Mouse (Mus musculus): Measurements from ENCODE around the gene Ttc16. TPM values are rescaled to one million over a fixed set of nuclear protein-coding genes. Genes with fewer than 3 reads are reported as not detected.

The Ttc16 gene
- 1 to 10 TPM in 1 of 26 experiments, under 1 TPM in 12, not detected in 13; 0.21 to 1.7 (median 0.43) TPM for total RNA-seq (2018; cell fraction: chromatin; rRNA removed)
- under 1 TPM in 11 of 26 experiments, not detected in 15; 0.03 to 0.25 (median 0.05) TPM for total RNA-seq (2018; cell fraction: cytosol; rRNA removed)
- 1 to 10 TPM in 1 of 26 experiments, under 1 TPM in 11, not detected in 14; 0.23 to 1.4 (median 0.38) TPM for total RNA-seq (2018; cell fraction: nucleus; rRNA removed)
- polyA plus RNA-seq (2018), result not detected in 3 replicates

DNA sequence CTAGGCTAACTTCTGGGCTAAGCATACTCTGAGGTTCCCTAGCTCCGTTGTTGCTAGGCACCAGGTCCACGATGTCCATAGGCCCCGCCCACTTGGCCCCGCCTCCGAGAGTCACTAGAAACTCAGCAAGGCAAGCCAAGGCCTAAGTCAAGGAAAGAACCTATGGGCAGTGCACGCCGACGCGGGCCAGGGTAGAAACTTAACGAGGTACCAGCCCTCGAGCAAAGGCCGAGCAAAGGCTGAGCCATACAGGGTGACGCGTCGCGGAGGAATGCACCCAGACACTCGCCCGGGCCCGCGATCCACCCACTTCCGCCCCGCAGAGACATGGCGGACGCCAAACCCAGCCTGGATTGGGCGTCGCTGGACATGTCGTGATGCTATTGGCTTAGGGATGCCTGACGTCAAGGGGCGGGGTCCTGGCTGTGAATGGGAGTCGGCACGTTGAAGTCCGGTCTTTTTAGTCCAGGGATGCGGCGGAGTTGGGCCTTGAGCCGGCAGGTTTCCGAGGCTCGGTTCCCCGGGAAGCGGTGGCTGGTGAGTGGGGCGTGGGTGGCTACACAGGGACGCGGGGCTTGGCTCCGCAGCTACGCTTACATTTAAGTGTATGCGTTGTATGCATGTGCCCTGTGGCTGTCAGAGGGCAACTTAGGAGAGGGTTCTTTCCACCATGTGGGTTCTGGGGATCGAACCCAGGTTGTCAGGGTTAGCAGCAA lies at the start of gene Ttc16, which contains the start of gene Ptrh1:
Gene Ttc16, minus strand, starts transcription at position 275 of the 716 bp plus-strand sequence.
Gene Ptrh1, plus strand, starts transcription at position 428 of the 716 bp plus-strand sequence.
- Histone ChIP-seq H3K36me3 (ENCODE audit: inconsistent target) (no peaks in the 10 kb centered on the region), H3K79me2 (ENCODE audit: inconsistent target) (no peaks in the 10 kb centered on the region), H3K4me3 (ENCODE audit: inconsistent target) (peak within 1 kb of the TSS; percentile 45), H3K27ac (peak within 1 kb of the TSS; percentile 28; the same call in 1 of the 2 replicates)
- WGBS (ENCODE audit: missing documents), result under 1% methylated on average over 46 of the region's 46 CpGs

DNA sequence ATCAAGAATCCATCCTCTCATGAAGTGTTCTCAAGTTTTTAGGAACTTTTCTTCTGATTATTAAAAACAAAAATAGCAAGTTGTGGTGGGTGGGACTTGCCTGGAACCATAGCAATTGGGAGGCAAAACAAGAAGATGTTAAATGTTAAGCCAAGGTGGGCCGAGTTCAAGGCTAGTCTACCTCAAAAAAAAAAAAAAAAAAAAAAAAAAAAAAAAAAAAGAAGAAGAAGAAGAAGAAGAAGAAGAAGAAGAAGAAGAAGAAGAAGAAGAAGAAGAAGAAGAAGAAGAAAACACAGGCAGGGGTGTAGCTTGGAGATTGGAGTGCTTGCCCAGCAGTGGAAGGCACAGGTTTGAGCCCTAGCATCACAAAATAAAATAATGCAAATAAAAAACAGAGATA lies 49.3 kb upstream of the Ttc16 start:
- no peaks in the 10 kb centered on the region for H3K79me2 ChIP-seq (ENCODE audit: inconsistent target)
- no peak overlapping the region for H3K27ac ChIP-seq
- no CpG with 5 or more reads among the region's 1 CpGs for WGBS (ENCODE audit: missing documents)
- H3K36me3 ChIP-seq (ENCODE audit: inconsistent target), result no peaks in the 10 kb centered on the region
- no peak overlapping the region for H3K4me3 ChIP-seq (ENCODE audit: inconsistent target)

DNA sequence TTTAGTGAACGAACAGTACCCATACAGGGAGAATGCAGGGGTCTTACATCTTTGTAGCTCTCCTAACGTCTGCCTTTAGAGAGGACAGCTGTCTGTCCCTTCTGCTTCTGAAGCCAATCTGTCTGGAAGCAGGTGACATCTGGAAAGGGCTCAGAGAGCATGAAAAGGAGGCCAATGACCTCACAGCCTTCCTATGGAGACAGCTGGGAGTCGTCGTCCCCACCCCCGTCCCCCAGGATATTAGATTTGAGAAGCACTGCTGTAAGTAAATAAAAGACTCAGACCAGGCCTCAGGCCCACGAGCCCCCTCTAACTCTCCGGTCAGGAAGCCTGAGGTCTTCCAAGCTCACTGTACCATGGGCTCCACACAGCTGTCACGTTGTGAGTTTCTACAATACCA lies 48.7 kb upstream of the Ttc16 start:
- no peak overlapping the region for H3K4me3 ChIP-seq (ENCODE audit: inconsistent target)
- H3K79me2 ChIP-seq (ENCODE audit: inconsistent target), result no peaks in the 10 kb centered on the region
- WGBS (ENCODE audit: missing documents), result 95% methylated on average over 8 of the region's 8 CpGs
- no peak overlapping the region for H3K27ac ChIP-seq
- no peaks in the 10 kb centered on the region for H3K36me3 ChIP-seq (ENCODE audit: inconsistent target)

DNA sequence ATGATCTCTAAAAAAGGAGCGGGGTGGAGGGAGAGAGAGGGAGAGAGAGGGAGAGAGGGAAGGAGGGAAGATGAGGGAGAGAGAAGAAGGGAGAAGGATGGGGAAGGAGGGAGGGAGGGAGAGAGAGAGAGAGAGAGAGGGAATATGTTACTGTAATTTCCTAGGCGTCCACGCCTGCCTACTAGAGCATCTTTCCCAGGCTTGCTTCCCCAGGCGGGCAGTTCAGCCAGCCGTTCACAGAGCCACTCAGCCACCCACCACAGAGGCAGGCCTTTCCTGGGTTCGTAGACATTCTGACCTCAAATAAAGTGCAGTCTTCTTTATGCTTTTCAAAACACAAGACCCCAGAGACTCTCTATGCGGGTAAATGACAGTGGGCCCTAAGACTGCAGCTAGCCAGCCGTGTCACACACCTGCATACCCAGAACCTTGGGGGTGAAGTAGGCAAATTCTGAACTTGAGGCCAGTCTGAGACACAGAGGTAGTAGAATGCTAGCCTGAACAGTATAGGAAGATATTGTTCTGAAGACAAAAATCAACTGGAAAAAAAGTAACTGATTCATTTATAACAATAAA lies 48.2 kb upstream of the Ttc16 start:
- H3K27ac ChIP-seq, result no peak overlapping the region
- H3K36me3 ChIP-seq (ENCODE audit: inconsistent target), result no peaks in the 10 kb centered on the region
- H3K4me3 ChIP-seq (ENCODE audit: inconsistent target), result no peak overlapping the region
- 90% methylated on average over 7 of the region's 8 CpGs for WGBS (ENCODE audit: missing documents)
- H3K79me2 ChIP-seq (ENCODE audit: inconsistent target), result no peaks in the 10 kb centered on the region

DNA sequence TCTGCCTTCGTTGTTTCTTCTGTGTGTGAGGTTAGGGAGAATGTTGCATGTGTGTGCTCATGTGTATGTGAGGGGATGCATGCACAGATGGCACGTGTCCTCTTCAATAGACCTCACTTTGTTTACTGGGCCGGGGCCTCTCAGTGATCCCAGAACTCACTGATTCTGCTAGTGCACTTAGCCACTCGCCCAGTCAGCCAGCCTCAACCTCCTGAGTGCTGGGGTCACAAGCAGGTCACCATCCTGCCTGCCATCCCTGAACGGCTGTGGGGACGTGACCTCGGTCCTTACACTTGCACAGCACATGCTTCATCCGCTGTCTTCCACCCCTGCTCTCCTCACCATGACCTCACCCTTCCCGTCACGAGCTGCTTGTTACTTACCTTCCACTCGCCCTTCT lies 47.7 kb upstream of the Ttc16 start:
- Histone ChIP-seq H3K4me3 (ENCODE audit: inconsistent target) (no peak overlapping the region), H3K27ac (no peak overlapping the region), H3K79me2 (ENCODE audit: inconsistent target) (no peaks in the 10 kb centered on the region), H3K36me3 (ENCODE audit: inconsistent target) (peaks cover 2% of the 10 kb centered on the region; the same call in 1 of the 2 replicates)
- WGBS (ENCODE audit: missing documents), result 94% methylated on average over 10 of the region's 11 CpGs

DNA sequence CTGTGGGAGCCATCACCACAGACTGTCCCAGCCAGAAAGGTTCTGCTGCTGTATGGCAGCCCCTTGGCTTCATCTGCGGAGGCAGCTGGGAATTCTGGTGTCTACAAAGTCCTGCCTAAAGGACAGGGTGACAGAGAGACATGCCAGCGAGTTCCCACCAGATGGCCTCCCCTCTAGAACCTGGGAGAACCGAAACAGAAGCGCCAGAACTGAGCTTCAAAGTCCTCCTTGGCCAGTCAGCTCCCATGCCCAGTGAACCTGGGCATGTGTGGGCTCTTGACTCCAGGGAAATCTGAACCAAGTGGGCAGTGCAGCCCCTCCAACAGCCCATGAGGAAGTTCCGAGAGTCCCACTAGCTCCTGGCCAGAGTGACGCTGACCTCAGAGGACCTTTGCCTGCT lies 47.2 kb upstream of the Ttc16 start:
- Histone ChIP-seq H3K4me3 (ENCODE audit: inconsistent target) (no peak overlapping the region), H3K79me2 (ENCODE audit: inconsistent target) (no peaks in the 10 kb centered on the region), H3K27ac (no peak overlapping the region), H3K36me3 (ENCODE audit: inconsistent target) (peaks cover 7% of the 10 kb centered on the region)
- WGBS (ENCODE audit: missing documents), result 93% methylated on average over 6 of the region's 6 CpGs

DNA sequence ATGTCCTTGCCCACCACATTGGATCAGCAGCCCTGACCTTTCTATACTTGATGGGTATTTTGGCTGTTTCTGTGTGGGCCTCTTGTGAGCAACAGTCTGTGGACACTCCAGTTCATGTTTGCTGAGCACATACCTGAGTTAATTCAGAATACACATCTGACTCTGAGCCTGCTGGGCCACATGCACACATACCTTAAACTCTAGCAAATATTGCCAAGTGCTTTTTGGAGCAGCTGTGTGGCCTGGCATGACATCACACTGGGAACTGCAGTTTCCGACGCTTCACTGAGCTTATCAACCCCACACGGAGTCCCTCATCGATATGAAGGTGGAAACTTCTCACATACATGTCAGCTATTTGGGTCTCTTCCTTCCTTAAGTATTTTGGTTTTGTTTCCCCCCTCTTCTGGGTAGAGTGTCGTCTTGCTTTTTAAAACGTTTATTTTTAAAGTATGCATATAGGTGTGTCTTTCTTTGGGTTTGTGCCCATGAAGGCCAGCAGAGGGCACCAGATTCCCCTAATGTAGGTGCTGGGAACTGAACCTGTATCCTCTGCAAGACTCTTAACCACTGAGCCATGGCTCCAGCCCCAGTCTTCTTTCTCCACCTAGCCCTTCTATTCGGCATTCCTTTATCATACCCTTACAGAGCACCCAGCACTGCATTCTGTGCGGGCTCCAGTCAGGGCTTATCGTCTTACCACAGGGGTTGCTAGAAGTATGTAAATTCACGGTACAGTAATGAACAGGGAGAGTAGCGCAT lies 45.8 kb upstream of the Ttc16 start:
- Histone ChIP-seq H3K27ac (no peak overlapping the region), H3K79me2 (ENCODE audit: inconsistent target) (no peaks in the 10 kb centered on the region), H3K4me3 (ENCODE audit: inconsistent target) (no peak overlapping the region), H3K36me3 (ENCODE audit: inconsistent target) (peaks cover 15% of the 10 kb centered on the region)
- WGBS (ENCODE audit: missing documents), result 71% methylated on average over 11 of the region's 11 CpGs

DNA sequence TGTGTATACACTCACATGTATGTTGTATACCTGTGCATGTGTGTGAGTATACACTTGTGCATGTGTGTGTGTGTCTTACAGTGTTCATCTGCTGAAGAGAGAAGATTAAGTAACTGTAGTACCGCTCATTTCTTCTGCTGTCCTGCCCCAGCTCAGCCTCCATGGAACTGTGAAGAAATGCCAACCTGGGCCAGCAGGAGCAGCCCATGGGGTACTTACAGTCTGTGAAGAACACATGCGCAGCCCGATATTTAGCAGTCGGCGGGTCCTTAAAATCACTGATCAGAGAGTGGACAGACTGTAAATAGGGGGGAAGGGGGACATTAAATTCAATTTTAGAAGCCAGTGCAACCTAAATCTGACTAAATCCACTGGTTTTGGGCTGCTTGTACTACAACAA lies 42.8 kb upstream of the Ttc16 start:
- 98% methylated on average over 5 of the region's 5 CpGs for WGBS (ENCODE audit: missing documents)
- no peak overlapping the region for H3K27ac ChIP-seq
- no peaks in the 10 kb centered on the region for H3K79me2 ChIP-seq (ENCODE audit: inconsistent target)
- peaks cover 26% of the 10 kb centered on the region for H3K36me3 ChIP-seq (ENCODE audit: inconsistent target)
- H3K4me3 ChIP-seq (ENCODE audit: inconsistent target), result no peak overlapping the region

DNA sequence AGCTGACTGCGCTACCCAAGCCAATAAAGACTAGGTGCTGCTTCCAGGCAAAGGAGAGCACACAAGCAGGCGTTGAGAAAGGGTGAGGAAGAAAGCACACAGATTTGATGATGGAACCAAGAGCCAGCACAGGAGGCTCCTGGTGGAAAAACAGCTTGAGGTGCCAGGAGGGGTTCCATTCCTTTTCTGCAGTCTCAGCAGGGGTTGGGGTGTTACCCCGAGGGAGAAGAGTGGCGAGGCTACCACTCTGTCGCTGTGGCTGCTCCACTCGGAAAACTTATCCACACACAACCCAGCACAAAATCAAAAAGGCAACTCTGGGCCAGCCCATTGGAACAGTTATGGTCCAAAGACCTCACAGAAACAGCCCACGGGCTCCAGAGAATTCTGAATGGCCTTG lies 42.2 kb upstream of the Ttc16 start:
- Histone ChIP-seq H3K4me3 (ENCODE audit: inconsistent target) (no peak overlapping the region), H3K36me3 (ENCODE audit: inconsistent target) (peaks cover 26% of the 10 kb centered on the region), H3K27ac (no peak overlapping the region), H3K79me2 (ENCODE audit: inconsistent target) (no peaks in the 10 kb centered on the region)
- 93% methylated on average over 7 of the region's 7 CpGs for WGBS (ENCODE audit: missing documents)

DNA sequence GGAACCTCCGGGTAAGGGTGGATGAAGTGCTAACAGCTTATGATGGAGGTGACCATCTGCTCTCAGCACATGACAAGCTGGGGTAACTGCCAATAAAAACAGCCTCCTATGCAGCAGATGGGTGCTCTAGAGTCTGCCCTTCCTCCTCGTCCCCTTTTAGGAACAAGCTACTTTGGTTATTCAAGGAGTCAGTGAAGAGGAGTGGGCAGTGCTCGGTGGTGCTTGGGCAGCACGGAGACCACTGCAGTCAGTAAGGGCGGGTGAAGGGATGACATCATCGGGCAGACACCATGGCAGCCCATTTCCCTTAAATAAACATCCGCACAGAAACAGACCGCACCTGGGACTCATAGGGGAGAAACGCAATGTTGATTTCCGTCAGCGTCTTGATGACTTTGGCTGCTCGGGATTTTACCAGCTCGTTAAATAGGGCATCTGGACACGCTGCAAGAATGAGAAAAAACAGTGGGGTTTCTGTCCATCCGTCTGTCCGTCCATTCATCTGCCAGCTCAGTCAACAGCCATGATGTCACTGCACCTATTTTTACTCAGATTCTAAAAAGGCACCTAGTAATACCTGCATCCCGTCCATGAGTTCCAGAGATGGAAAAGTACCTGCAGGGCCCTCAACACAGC lies 41.6 kb upstream of the Ttc16 start:
- H3K36me3 ChIP-seq (ENCODE audit: inconsistent target), result peaks cover 26% of the 10 kb centered on the region
- 93% methylated on average over 17 of the region's 17 CpGs for WGBS (ENCODE audit: missing documents)
- H3K79me2 ChIP-seq (ENCODE audit: inconsistent target), result no peaks in the 10 kb centered on the region
- H3K4me3 ChIP-seq (ENCODE audit: inconsistent target), result no peak overlapping the region
- no peak overlapping the region for H3K27ac ChIP-seq

DNA sequence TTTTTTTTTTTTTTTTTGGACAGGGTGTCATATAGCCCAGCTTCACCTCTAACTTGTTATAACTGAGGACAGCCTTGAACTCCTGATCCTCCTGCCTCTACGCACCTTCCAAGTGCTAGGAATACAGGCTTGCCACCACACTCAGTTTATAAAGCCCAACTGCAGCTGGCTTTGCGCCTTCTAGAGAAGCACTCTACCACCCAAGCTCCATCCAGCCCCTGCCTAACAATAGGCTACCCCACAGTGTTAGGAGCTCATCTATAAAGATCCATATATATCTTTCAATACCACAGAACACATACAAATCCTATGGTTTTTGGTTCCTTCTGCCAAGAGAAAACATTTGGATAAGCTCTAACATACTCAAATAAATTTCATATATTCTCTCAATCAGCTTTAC lies 41.1 kb upstream of the Ttc16 start:
- peaks cover 32% of the 10 kb centered on the region for H3K36me3 ChIP-seq (ENCODE audit: inconsistent target)
- no peak overlapping the region for H3K4me3 ChIP-seq (ENCODE audit: inconsistent target)
- H3K79me2 ChIP-seq (ENCODE audit: inconsistent target), result no peaks in the 10 kb centered on the region
- 93% methylated on average over 2 of the region's 2 CpGs for WGBS (ENCODE audit: missing documents)
- no peak overlapping the region for H3K27ac ChIP-seq

DNA sequence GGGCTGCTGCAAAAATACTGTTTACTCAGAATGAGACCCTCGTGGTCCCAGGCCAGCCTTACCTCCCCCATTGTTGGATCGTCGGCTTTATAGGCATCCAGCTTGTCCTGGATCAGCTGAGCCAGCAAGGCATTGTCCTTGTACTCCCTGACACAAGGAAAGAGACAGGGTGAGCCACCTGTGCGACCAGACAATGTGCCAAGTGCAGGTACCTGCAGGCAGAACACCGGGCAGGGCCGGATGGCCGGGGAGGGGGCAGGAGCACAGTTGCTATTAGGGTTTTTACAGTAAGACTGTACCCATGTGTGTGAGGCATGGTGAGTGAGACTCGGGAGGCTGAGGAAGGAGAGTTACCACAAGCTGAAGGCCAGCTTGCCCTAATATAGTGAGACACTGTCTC lies 36.5 kb upstream of the Ttc16 start:
- Histone ChIP-seq H3K27ac (no peak overlapping the region), H3K36me3 (ENCODE audit: inconsistent target) (peaks cover 25% of the 10 kb centered on the region; the same call in 1 of the 2 replicates), H3K79me2 (ENCODE audit: inconsistent target) (no peaks in the 10 kb centered on the region), H3K4me3 (ENCODE audit: inconsistent target) (no peak overlapping the region)
- WGBS (ENCODE audit: missing documents), result 94% methylated on average over 8 of the region's 8 CpGs

DNA sequence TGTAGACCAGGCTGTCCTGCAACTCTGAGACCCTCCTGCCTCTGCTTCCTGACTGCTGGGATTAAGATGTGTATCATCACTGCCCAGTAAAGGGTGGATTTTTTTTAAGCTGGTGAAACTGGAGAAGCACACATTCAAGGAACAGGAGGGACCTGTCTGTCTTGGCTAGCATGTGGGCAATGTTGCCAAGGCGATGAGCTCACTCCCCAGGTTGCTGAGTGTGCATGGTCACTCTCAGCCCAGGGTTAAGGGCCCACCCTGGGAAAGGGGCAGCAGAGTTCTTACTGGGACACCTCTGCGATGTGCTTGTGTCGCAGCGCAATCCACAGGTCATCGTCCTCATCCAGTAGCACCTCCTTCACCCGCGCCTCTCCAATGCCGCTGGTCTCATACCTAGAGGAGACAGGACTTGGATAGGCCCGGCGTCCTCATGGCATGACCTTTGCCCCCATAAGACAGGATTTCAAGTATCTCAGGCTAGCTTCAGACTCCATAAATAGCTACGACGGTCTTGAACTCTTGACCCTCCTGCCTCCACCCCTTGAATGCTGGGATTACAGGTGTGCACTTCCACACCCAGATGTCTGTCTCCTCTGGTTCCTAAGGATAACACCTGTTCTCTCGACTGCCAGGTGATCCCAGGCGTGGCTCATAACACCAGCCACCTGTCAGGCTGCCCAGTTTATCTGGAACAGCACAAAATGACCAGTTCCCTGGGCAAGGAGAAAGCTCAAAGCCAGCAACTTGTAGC lies 33.6 kb upstream of the Ttc16 start:
- peaks cover 23% of the 10 kb centered on the region; the same call in 1 of the 2 replicates for H3K36me3 ChIP-seq (ENCODE audit: inconsistent target)
- H3K4me3 ChIP-seq (ENCODE audit: inconsistent target), result no peak overlapping the region
- no peaks in the 10 kb centered on the region for H3K79me2 ChIP-seq (ENCODE audit: inconsistent target)
- 91% methylated on average over 14 of the region's 14 CpGs for WGBS (ENCODE audit: missing documents)
- H3K27ac ChIP-seq, result no peak overlapping the region
